Mouse (Mus musculus) adrenal gland, postnatal 36 days (tissue): ENCODE measurements around the gene Olfr101. TPM values are rescaled to one million over a fixed set of nuclear protein-coding genes. Genes with fewer than 3 reads are reported as not detected.
A peak's percentile ranks its signal among the peaks of the same experiment; 100 is the strongest.

Experiments used
- DNase-seq, 2 experiments: peaks; one replicate each; pipeline ENCODE4 v3.0.0; 2021; ENCODE audit warnings: mixed read lengths in 1 of 2
- long read RNA-seq, 2 experiments: library from polyadenylated mRNA; stranded (forward); transcript quantifications; one replicate each; pipeline ENCODE4 v2.0.0; 2021; ENCODE audit warnings: borderline sequencing depth in 2 of 2
- total RNA-seq, 2 experiments: library from RNA; stranded (reverse); gene quantifications; 2 replicates each; pipeline ENCODE4 v1.2.3; 2021

Olfr101 gene
- not detected for total RNA-seq
- long read RNA-seq, experiment 1, result 0 reads
- long read RNA-seq, experiment 2, result 0 reads

- no peak for DNase-seq
These were observed at the start of gene Olfr101 for GRCm38 (mm10) chr17:37304213-37304612. TSS of gene Olfr101 (minus strand) at chr17:37304313.

GRCm38 (mm10) chr17:37339598-37339997 lies 35.5 kb upstream of the Olfr101 start, which contains the start of gene Olfr103:
TSS of gene Olfr103 (minus strand) at chr17:37339698.
- no peak for DNase-seq

- no peak for DNase-seq
These were observed 12.8 kb upstream of the Olfr101 start, which contains the start of gene Olfr102 for GRCm38 (mm10) chr17:37316954-37317353. TSS of gene Olfr102 (minus strand) at chr17:37317054.

GRCm38 (mm10) chr17:37310146-37310699 lies 6.1 kb upstream of the Olfr101 start:
- no peak for DNase-seq

GRCm38 (mm10) chr17:37308483-37308882 lies 4.4 kb upstream of the Olfr101 start:
- peak in 1 of 2 experiments; percentile 8 for DNase-seq

- no peak for DNase-seq
These were observed 20.8 kb downstream of the Olfr101 start, which contains the start of gene Olfr99 for GRCm38 (mm10) chr17:37283360-37283759. TSS of gene Olfr99 (minus strand) at chr17:37283460.

- no peak for DNase-seq
These were observed 23.8 kb downstream of the Olfr101 start for GRCm38 (mm10) chr17:37280331-37280730.

- no peak for DNase-seq
These were observed 27.5 kb downstream of the Olfr101 start for GRCm38 (mm10) chr17:37276573-37276972.

GRCm38 (mm10) chr17:37275626-37276248 lies 28.4 kb downstream of the Olfr101 start:
- no peak for DNase-seq

GRCm38 (mm10) chr17:37270702-37271092 lies 33.4 kb downstream of the Olfr101 start:
- peak; percentile 56 to 69 for DNase-seq

- DNase-seq, result peak; percentile 86 to 87
These were observed 33.9 kb downstream of the Olfr101 start, which contains the start of gene H2-M3 for GRCm38 (mm10) chr17:37270058-37270701. TSS of gene H2-M3 (plus strand) at chr17:37270220.

- peak in 1 of 2 experiments; percentile 7 for DNase-seq
These were observed 40.5 kb downstream of the Olfr101 start, which contains the start of gene Olfr98 for GRCm38 (mm10) chr17:37263626-37264025. TSS of gene Olfr98 (minus strand) at chr17:37263749.

GRCm38 (mm10) chr17:37250544-37250943 lies 53.6 kb downstream of the Olfr101 start:
- DNase-seq, result peak; percentile 12 to 27

- no peak for DNase-seq
These were observed 54.7 kb downstream of the Olfr101 start for GRCm38 (mm10) chr17:37249460-37249859.

Other genes starting within 250 kb of the Olfr101 start
- not detected for gene Olfr90, start 215.8 kb downstream of the Olfr101 start, total RNA-seq
- not detected for gene Olfr91, start 206.0 kb downstream of the Olfr101 start, total RNA-seq
- gene Olfr92, start 184.2 kb downstream of the Olfr101 start, total RNA-seq, result not detected
- gene Olfr93, start 142.8 kb downstream of the Olfr101 start, total RNA-seq, result not detected
- under 1 TPM in 1 of 2 experiments, not detected in 1; 0.56 TPM for gene Ubd, start 110.4 kb downstream of the Olfr101 start, total RNA-seq
- gene Olfr94, start 103.3 kb downstream of the Olfr101 start, total RNA-seq, result not detected
- gene Olfr95, start 91.2 kb downstream of the Olfr101 start, total RNA-seq, result not detected
- not detected for gene Olfr96, start 84.2 kb downstream of the Olfr101 start, total RNA-seq
- gene Olfr97, start 67.0 kb downstream of the Olfr101 start, total RNA-seq, result not detected
- not detected for gene Olfr98, start 40.6 kb downstream of the Olfr101 start, total RNA-seq
- gene H2-M3, start 34.1 kb downstream of the Olfr101 start, total RNA-seq, result 1 to 10 TPM; 3.8 to 5.3 TPM
- gene Olfr99, start 20.9 kb downstream of the Olfr101 start, total RNA-seq, result not detected
- gene Olfr102, start 12.7 kb upstream of the Olfr101 start, total RNA-seq, result not detected
- not detected for gene Olfr103, start 35.4 kb upstream of the Olfr101 start, total RNA-seq
- not detected for gene Olfr104-ps, start 55.3 kb upstream of the Olfr101 start, total RNA-seq
- gene Olfr105-ps, start 74.7 kb upstream of the Olfr101 start, total RNA-seq, result not detected
- gene Olfr106-ps, start 86.1 kb upstream of the Olfr101 start, total RNA-seq, result not detected
- gene Olfr107, start 94.9 kb upstream of the Olfr101 start, total RNA-seq, result not detected
- not detected for gene Olfr108, start 141.2 kb upstream of the Olfr101 start, total RNA-seq
- gene Olfr109, start 154.6 kb upstream of the Olfr101 start, total RNA-seq, result not detected
- not detected for gene H2-M2, start 179.2 kb upstream of the Olfr101 start, total RNA-seq
- not detected for gene Olfr110, start 188.2 kb upstream of the Olfr101 start, total RNA-seq
- gene Olfr111, start 203.7 kb upstream of the Olfr101 start, total RNA-seq, result not detected